Mouse (Mus musculus) gastrocnemius, adult 18-20 months (tissue): Measurements from ENCODE around the gene Spo11. TPM values are rescaled to one million over a fixed set of nuclear protein-coding genes. Genes with fewer than 3 reads are reported as not detected.

Experiments used
- DNase-seq: peaks from one replicate; pipeline ENCODE4 v3.0.0; 2021; ENCODE audit warnings: low spot score
- total RNA-seq, 2 experiments: library from RNA; stranded (reverse); gene quantifications; 2 replicates each; pipeline ENCODE4 v1.2.3; 2021

Spo11 gene
- total RNA-seq, 2 experiments from 2014 or later = not detected

DNA sequence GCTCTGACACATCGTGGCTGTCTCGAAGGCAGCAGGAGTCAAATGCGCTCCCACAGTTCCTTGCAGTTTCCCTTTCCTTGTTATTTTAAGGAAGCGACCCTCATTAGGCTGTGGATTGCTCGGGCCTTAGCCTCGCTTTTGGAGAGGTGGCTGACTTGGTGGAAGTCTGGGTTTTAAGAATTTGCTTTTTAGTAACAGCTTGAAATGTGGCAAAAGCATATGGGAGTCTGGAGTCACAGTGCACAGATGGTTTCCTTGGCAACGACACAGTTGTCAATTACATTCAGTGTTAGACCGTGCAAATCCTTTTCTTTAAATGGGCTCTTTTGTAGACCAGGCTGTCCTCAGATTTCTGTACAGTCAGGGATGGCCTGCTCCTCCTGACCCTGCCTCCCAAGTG is 23.4 kb downstream of the Spo11 start:
- DNase-seq = no peak

DNA sequence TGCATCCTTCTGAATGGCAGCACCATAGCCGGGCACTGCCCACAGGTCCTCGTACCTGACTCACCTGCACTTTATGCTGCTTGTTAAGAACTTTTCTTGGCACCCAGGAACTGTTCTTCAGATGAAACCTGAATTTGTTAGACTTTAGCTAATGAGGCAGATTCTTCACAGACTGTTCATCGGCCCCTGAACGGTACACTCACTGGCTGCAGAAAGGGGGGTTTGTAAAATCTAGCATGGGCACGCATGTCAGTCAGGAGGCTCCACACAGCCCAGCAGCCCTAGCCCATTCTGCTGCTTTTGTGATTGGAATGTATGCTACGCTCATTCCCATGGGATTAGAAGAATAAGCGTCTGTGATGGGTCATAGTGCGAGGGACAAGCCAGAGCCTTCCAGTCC is 26.2 kb downstream of the Spo11 start:
- DNase-seq = no peak

DNA sequence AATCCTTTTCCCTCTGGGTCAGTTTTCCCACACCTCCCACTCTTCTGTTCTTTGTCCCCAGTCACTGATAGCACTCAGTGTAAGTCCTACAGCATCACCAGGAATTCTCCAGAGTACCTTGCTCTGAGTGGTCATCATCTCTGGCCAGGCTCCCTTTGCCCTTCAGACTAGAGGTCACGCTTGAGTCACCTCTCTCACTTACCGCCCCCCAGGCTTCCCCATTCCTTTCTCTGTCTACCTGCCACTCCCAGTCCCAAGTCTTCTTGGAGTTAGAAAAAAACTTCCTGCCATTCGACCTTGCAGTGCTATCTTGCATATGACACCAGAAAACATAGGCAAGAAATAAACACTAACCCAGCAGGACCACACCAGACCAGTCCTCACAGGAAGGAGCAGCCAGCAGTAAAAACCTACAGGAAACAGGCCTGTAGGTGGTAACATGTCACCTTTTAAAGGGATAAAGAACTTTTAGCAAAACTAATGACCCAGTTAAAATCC is 32.8 kb downstream of the Spo11 start:
- DNase-seq = no peak

DNA sequence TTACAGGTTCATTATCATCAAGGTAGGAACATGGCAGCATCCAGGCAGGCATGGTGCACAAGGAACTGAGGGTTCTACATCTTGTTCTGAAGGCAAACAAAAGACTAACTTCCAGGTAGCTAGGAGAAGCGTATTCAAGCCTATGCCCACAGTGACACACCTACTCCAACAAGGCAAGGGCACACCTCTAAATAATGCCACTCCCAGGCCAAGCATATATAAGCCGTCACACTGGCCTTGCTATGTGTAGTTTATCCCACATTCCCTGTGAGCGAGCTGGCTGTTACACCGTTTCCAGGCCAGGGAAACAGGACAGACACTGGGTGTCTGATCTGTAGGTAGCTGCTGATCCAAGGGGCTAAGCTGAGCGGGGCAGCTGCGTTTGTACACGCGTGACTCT is 33.9 kb downstream of the Spo11 start:
- DNase-seq = no peak

DNA sequence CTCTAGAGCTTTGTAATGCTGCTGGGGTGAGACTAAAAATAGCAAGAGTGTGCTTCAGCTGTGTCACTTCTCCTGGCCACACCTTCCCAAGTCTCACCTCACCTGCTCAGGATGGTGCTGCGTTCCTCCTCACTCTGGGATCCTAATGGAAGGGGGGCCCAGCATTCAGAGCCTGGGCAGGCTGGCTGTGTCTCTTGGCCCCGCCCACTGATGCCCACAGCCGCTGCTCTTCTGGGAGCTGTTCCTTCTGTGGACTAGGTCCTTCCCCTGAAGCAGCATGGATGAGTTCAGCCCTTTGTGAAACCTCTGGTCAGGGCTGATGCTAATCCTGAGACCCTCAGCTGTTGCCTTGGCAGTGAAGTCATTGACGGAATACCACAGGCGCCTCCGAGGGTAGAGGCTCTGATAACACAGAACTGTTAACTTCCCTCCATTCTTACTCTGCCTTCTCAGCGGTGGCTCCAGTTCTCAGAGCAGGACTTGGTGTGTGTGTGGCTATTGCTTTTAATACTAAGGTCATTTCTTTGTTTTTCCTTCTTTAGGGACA is 37.3 kb downstream of the Spo11 start:
- no peak for DNase-seq

DNA sequence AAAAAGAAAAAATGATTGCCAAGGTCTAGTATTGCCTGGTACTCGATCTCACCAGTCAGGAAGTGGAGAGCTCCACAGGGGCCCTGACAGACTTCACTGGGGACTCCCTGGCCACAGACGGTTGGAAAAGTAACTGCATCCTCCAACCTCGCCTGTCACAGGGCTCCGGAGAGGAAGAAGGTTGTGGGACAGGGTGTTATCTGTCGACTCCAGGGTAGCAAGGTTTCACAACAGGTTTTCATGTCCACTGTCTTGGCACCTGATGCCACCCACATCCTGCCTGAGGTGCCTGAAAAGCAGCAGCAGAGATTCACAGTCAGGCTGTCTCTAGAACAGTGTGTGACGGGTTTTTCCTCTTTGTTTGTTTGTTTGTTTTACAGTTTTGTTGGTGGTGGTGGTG is 40.4 kb downstream of the Spo11 start:
- no peak for DNase-seq

DNA sequence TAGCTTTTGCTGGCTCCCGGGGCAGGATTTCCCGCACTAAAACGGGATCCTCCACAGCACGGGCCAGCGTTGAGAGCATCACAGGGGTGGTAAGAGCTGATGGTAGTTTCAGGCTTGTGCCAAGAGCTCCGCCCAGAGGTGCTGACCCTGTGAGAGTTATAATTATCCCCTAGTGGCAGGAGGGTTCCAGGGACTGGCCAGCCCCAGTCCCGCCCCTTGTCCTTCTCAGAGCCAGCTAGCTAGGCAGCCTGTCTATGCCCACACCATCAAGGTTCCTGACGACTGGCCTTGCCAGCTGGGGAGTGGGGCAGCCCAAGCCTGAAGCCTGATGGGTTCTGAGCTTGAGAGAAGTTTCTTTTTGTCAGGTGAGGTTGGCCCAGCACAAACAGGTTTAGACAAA is 41.1 kb downstream of the Spo11 start:
- DNase-seq = peak; percentile 81

DNA sequence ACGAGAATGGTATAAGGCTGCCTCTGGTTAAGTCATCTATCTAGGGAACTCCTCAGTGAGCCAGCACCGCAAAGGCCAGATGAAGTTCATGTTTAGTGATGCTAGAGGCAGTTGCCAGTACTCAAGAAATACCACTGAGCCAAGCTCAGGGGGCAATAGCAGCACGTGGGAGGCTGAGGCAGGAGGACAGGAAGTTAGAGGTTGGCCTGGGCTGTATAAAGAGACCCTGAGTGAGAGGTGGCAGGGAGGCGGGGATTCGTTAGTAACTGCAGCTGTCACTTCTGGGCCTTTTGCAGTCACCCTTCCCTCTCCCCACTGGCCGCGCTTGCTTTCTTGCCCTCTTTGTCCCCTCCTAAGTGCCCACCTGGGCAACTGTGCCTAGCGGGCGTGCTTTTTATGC is 41.8 kb downstream of the Spo11 start:
- DNase-seq = no peak

DNA sequence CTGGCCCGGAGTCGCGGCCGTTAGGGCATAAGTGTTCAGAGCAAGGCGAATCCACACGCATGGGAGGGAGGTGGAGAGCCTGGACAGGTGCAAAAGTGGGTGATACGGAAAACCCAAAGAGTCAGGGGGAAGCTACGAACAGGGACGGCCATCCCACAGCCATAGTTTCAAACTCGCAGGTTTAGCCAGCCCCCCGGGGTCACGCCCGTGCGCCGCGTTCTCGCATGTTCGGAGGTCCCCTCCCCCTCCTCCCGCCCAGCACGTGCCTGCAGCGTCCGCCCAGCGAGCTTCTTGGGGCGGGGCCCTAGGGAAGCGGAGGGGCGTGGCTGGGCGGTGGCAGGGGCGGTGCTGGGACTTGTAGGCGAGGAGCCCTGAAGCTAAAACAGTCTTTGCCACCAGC is 42.3 kb downstream of the Spo11 start:
- peak; percentile 93 for DNase-seq

DNA sequence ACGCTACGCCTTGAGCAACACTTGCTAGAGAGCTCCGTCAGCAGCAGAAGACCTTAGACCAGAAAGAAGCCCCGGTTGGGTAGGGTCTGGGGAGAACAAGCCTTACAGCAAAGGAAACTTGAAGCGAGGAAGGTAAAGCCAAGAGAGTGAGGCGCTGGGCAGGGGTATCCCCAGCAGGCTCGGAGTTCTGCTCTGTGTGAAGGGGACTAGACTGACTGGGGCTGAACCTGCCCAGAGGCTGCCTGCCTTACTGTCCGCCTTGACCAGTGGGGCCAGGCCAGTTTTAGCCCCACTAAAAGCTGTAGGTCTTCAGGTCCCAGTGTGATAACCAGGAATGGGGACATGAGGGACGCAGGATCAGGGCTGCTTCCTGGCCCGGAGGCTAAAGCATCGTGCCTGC is 42.9 kb downstream of the Spo11 start, which contains the start of gene Rbm38:
Gene Rbm38 (plus strand): TSS at position 69 of the 400 bp plus-strand sequence.
- no peak for DNase-seq

DNA sequence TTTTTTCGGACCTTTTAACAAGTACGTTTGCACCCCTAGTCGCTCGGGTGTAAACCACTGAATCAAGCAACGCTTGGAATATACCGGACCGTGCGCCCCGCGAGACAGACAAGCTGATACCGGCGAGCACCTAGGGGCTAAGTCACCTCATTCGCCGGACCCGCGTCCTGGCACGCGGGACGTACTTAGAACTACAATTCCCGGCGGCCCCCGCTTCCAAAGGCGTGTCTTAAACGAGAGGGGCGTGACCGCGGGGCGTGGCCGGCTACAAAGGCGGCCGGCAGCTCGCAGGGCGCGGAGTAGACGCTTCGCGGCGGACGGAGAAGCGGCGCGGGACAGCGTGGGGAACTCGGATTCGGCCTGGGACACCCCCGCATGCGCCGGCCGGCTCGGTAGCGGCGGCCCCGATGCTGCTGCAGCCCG is 44.1 kb downstream of the Spo11 start:
- peak; percentile 95 for DNase-seq

DNA sequence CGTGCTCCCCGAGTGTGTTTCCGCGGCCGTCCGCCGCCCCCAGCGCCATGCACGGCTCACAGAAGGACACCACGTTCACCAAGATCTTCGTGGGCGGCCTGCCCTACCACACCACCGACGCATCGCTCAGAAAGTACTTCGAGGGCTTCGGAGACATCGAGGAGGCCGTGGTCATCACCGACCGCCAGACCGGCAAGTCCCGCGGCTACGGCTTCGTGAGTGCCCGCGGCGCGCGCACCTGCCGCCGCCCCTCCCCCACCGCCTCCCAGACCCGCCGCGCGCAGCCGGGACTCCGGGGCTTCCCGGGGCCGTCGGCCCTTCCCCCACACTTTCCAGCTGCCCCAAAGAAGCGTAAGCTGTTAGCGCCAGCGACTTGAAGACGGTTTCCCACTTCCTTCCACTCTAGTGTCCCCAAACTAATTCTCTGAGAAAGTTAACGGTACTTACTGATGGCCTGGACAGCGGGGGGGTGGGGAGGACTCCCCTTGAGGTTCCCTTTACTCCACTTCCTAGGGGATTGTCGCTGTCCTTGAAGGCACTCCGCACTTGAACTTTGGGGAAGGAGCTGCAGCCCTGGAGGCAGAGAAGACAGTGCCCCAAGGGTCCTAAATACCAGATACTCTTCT is 44.7 kb downstream of the Spo11 start:
- DNase-seq = peak; percentile 60

DNA sequence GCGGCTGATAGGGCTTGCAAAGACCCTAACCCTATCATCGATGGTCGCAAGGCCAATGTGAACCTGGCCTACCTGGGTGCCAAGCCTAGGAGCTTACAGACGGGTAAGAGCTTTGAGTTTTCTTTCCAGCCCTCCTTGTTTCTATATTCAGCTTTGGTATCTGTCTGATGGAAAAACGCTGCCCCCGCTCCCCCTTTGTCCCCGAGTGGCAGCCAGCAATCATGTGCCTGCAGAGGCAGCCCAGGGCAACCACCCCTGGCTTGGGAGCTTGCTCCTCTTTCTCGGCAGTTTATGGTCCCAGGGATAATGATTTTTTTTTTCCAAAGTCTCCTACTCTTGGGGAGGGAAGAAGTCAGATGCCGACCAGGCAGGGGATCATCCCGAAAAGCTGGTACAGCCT is 45.3 kb downstream of the Spo11 start:
- DNase-seq = peak; percentile 67

DNA sequence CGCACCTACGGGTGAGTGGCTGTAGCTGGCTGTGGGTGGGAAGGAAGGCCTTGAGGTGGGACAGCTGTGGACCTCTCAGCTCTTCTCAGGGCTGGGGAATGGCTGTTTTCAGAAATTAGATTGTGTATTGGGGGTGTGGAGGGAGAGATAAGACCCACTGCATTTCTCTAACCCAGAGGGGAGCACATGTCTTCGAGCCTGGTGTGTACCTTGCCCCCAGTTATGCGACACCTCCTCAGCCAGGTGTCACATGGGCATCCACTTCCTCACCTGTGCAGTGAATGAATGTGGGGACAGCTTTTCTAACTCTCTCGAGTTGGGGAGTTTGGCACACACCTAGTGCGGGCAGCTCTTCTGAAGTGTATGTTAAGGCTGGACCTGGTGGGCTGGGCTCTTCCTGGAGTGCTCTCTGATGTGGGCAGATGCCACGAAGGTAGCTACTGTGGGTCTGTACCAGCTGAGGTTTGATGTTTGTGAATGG is 45.9 kb downstream of the Spo11 start:
- DNase-seq = no peak

DNA sequence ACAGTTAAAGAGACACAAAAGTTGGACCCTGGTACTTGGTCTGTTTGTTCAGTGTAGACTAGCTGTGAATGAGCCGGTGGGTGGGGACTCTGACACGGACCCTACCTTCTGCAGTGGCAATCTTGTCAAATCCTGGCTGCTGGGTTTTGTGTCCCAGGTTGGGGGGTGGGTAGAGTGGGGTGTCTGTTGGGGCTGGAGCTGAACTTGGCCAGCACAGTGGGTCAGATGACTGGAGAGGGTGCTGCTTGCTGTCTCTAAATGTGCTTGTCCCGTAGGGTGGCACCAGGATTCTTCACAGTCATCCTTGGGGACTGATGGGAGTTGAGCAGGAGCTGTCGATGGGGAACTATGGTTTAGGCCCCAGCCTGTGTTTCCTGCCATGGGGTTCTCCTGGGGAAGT is 46.5 kb downstream of the Spo11 start:
- DNase-seq = no peak

DNA sequence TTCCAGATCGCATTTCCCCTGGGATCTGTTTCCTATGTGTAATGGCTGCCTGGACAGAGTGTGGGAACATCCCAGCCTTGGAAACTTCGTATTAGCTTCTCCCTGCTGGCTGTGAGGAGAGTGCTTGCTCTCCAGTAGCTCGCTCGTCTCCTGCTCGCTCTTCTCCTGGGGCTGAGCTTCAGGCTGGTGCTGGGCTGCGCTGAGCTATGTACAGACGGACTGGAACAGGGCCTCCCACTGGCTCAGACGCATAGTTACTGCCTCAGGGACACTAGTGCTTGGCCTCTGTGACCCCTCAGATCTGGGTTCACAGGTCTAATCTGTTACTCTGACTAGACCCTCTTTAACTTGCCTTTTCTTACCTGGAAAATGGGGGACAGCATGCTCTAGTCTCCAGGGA is 46.9 kb downstream of the Spo11 start:
- DNase-seq = no peak

DNA sequence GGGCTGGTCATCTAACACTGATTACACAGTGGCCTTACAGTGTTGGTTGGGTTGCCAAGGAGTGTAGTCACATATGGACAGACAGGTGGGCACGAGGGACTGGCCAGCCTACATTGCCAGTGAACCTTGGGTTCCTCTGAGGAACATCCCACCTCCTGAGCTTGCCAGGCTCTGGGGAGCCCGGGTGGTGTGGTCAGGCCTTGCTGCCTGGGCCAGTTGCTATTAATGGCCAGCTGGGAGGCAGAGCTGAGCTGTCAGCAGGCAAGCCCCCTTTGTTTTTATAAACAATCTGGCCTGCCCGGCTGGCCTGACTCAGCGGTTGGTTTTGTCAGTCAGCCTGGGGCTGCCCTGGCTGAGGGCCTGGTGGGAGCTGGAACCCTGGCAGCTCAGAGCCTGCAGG is 47.4 kb downstream of the Spo11 start:
- DNase-seq = peak; percentile 62

DNA sequence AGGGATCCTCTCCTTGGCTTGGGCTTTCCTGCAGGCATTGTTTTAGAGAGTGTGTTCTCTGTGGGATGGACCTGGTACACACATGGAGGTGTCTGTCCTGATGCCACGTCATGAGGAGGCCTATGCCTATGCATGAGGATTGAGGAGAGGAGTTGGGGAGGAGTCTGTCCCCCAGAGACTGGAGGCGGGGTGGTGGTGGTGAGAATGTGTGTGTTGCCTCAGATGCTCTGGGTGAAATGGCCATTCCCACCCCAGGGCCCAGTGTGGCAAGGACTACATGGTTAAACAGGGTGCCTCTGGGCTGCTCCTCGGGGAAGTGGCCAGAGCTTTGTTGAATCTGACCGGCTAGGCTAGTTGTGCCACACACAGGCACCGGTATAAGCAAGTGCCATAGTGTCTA is 48.8 kb downstream of the Spo11 start:
- DNase-seq = no peak

DNA sequence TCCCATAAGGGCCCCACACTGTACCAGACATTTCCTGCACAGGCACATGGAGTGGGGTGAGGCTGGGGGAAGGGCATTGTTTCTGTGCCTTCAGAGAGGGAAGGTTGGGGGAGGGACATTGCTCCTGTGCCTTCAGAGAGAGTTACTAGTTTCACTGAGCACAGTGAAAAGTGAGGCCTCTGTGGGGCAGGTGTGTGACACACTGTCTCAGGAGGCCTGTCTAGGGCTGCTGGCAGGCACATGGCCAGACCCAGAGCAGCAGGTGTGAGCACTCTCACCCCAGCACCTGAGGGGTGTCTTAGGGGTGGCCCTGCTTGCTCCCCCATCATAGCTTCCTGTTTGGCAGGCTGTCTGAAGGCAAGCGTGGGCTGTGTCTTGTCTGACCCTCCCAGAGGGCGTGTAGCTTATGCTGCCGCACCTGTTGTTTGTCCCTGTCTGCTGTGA is 49.2 kb downstream of the Spo11 start:
- peak; percentile 21 for DNase-seq

DNA sequence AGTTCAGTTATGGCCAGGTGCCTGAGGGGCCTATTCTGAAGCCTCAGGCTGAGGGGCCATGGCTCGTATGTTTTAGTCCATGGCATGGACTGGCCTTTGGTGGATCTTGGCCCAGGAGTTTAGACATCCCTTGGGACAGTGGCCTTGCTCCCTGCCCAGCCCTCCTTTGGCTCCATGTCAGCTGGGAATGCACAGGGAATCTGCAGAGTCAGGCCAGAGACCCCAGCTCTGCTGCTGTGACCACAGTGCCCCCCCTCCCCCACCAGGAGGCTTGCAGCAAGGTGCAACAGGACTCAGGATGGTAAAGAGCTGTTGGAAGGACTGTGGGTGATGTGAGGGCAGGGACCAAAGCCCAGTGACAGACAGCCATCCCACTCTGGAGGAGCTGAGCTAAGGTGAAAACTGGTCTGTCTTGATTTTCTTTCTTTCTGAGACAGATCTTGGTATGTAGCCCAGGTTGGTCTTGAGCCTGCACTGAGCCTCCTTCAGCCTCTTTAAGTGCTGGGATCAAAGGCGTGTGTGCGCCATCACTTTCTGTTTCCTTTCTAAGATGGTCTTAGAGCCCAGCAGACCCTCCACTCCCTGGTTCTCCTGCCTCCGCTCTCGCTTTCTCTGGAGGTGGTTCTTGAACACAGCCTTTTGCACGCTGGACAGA is 49.8 kb downstream of the Spo11 start:
- no peak for DNase-seq

DNA sequence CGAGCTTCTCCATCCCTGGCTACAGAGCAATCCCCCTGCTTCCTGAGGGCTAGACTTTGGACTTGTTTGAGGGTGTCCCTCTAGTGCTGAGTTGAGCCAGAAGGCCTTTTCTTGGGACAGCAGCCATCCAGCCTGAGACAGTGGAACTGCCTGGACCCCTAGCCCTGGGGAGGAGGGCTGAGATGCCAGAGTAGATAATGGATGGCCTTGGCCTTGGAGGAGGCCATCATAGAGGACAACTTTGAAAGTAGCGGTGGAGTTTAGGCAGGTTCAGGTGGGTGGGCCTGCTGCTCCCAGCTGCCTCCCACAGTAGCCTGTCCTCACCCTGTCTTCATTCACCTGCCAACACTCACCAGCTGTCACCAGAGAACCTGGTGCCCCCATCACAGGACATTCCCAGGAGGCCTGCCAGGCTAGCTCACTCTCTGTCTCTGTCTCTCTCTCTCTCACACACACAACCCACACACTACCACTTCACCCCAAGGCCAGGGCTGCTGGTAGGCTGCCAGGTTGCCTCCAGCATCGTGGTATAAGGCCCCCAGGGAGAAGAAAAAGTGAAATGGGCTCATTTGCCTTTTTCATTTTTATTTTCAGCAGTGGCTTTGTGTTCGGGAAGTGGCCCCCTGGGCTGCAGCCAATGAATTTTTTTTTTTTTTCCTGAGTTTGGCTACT is 50.5 kb downstream of the Spo11 start:
- DNase-seq = peak; percentile 60

DNA sequence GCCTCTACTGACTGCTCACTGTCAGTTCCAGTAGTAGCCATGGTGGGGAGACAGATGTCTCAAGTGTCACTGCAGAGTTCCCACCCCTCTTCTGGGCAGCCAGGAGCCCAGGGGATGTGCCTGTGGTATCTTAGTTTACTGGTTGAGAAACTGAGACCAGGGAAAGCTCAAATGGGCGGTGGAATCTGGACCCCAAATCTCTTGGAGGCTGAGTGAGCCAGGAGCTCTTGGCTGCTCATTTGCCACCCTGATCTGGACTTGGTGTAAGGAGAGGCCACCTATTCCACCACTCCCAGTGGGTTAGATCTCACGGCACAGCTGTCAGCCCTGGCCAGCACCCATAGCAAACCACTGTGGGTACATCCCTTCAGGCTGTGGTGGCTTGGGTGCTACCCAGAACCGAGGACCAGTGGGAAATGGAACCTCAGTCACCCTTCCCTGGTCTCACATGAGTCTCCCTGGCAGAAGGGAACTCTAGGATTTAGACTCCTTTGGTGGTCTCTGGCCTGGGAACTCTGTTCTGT is 51.1 kb downstream of the Spo11 start:
- DNase-seq = no peak
